Mouse (Mus musculus) limb, embryonic 15.5 days (tissue): Measurements from ENCODE around the gene Myh2. TPM values are rescaled to one million over a fixed set of nuclear protein-coding genes. Genes with fewer than 3 reads are reported as not detected.

Experiments
- ATAC-seq: fragments of 200-750 bp; cut with Nextera tagmentation; 2 replicates; pipeline ENCODE4 v1.8.0; 2017; ENCODE audit warnings: low read depth, moderate TSS enrichment; ENCODE audit not compliant: insufficient number of reproducible peaks, low FRiP score, low TSS enrichment
- H3K27ac ChIP-seq: fragments of 300-500 bp; sonication (generic); 2 replicates; pipeline ENCODE4 v1.5.1; 2015; ENCODE audit warnings: moderate library complexity, mild to moderate bottlenecking, inconsistent platforms
- H3K27me3 ChIP-seq: fragments of 300-500 bp; sonication (generic); 2 replicates; pipeline ENCODE4 v1.6.1; 2015; ENCODE audit warnings: inconsistent platforms
- H3K36me3 ChIP-seq: fragments of 300-500 bp; sonication (generic); 2 replicates; pipeline ENCODE4 v1.6.1; 2015; ENCODE audit warnings: inconsistent platforms
- H3K4me1 ChIP-seq: fragments of 300-500 bp; sonication (generic); 2 replicates; pipeline ENCODE4 v1.6.1; 2015; ENCODE audit warnings: inconsistent platforms
- H3K4me2 ChIP-seq: fragments of 300-500 bp; sonication (generic); 2 replicates; pipeline ENCODE4 v1.6.1; 2015; ENCODE audit warnings: mild to moderate bottlenecking, inconsistent platforms
- H3K4me3 ChIP-seq: fragments of 300-500 bp; sonication (generic); 2 replicates; pipeline ENCODE4 v1.5.1; 2015; ENCODE audit warnings: mild to moderate bottlenecking, inconsistent platforms
- H3K9ac ChIP-seq: fragments of 300-500 bp; sonication (generic); 2 replicates; pipeline ENCODE4 v1.6.1; 2015; ENCODE audit warnings: inconsistent platforms
- H3K9me3 ChIP-seq: fragments of 300-500 bp; sonication (generic); 2 replicates; pipeline ENCODE4 v1.6.1; 2016; ENCODE audit warnings: inconsistent platforms
- WGBS: fragments of 180-500 bp; shearing (Covaris S2); methylation state at CpG from one replicate; pipeline ENCODE4 v1.1.7; 2015; 5-methylcytosine and 5-hydroxymethylcytosine counted together
- polyA plus RNA-seq: library from polyadenylated mRNA; unstranded; fragments of >200 nt; fragmentation: Nextera tagmentation; extraction: Ambion mirVana; gene quantifications from 2 replicates; pipeline ENCODE4 v1.2.1, GENCODE M21; 2015

Myh2 gene
- polyA plus RNA-seq, 1 experiment from 2014 or later: 0.27 TPM

DNA sequence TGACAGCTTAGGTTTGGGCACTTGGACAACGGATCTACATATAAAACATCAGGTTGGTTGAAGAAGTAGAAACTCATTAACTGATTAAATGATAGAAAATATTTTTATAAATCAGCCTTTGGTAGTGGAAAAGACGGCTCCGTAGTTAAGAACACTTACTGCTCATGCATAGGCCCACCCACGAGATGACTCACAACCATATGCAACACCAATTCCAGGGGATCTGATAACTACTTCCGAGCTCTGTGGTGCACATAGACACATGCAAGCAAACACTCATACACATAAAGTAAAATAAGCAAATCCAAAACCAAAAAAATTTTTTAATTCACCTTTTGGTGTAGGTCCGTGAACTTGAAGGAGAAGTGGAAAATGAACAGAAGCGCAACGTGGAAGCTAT lies 51.0 kb downstream of the Myh2 start:
- H3K4me3 ChIP-seq: no peak overlapping the region
- no peak for ATAC-seq
- 91% methylated on average over 8 of the region's 8 CpGs for WGBS

DNA sequence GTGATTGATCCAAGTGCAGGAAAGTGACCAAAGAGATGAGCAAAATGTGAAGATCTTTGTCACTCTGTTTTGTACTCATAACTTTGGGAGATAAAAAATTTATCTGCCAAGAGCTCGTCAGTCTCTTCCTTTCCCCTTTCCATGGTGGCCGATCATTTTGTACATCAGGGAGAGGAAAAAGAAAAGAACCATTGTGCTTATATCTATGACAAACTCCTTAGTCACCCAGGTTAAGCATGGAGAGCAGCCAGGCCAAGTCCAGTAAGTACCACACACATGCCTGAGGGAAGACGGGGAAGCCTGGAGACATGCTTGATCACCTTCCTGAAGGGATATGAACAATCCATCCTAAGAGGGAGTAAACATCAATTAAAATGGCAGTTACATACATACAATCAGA lies 53.6 kb downstream of the Myh2 start:
- H3K36me3 ChIP-seq: no peaks in the 10 kb centered on the region
- H3K9ac ChIP-seq: no peak overlapping the region
- H3K9me3 ChIP-seq: no peaks in the 10 kb centered on the region
- H3K27ac ChIP-seq: no peak overlapping the region
- no peak overlapping the region for H3K4me2 ChIP-seq
- no peaks in the 10 kb centered on the region for H3K27me3 ChIP-seq
- no peak for ATAC-seq
- 77% methylated on average over 3 of the region's 3 CpGs for whole genome bisulfite sequencing
- no peak overlapping the region for H3K4me3 ChIP-seq
- no peaks in the 10 kb centered on the region for H3K4me1 ChIP-seq

More for the DNA sequence above, 51.0 kb downstream of the Myh2 start:
- no peaks in the 10 kb centered on the region for H3K9me3 ChIP-seq
- H3K36me3 ChIP-seq: no peaks in the 10 kb centered on the region
- no peak overlapping the region for H3K4me2 ChIP-seq
- H3K27me3 ChIP-seq: no peaks in the 10 kb centered on the region
- no peaks in the 10 kb centered on the region for H3K4me1 ChIP-seq
- H3K9ac ChIP-seq: no peak overlapping the region
- H3K27ac ChIP-seq: no peak overlapping the region

DNA sequence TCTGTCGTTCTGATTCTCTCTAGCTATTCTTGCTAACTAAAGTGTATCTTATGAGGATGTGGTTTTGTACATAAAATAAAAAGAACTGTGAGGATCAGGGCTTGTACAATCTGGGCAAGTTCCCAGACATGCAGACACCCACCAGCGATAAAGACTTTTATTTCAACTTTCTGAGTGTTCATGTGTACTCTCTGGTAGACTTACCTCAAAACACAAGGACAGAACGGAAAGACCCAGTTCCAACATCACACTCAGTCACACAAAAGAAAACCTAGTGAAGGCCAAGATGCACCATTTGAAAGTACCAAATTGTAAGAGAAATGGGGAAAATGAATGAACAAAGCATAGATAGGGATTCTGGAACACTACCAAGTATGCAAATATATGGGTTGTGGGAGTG lies 57.9 kb downstream of the Myh2 start:
- H3K36me3 ChIP-seq: no peaks in the 10 kb centered on the region
- no peaks in the 10 kb centered on the region for H3K9me3 ChIP-seq
- H3K9ac ChIP-seq: no peak overlapping the region
- WGBS: 73% methylated on average over 3 of the region's 3 CpGs
- ATAC-seq: no peak
- H3K4me3 ChIP-seq: no peak overlapping the region
- H3K4me2 ChIP-seq: no peak overlapping the region
- H3K4me1 ChIP-seq: no peaks in the 10 kb centered on the region
- no peaks in the 10 kb centered on the region for H3K27me3 ChIP-seq
- H3K27ac ChIP-seq: no peak overlapping the region

DNA sequence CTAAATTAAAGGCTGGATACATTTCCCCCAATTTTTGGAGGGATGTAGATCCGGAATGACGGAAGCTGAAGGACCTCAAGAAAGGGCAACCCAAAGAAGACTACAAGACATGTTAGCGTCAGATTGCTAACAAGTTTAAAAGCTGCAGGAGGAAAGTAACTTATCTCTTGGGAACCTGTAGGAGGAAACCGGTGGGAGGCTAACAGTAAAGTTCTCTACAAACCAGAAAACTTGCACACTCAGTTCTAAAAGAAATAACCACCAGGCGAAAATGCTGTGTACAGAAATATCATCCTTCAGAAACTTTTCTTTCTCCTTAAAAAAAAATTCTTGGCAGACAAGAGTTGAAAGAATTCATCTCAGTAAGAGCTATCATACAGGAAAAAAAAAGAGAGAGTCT lies 58.3 kb downstream of the Myh2 start:
- no peak overlapping the region for H3K4me2 ChIP-seq
- 80% methylated on average over 5 of the region's 5 CpGs for WGBS
- no peaks in the 10 kb centered on the region for H3K4me1 ChIP-seq
- no peaks in the 10 kb centered on the region for H3K9me3 ChIP-seq
- no peak overlapping the region for H3K27ac ChIP-seq
- ATAC-seq: no peak
- H3K9ac ChIP-seq: no peak overlapping the region
- H3K27me3 ChIP-seq: no peaks in the 10 kb centered on the region
- no peaks in the 10 kb centered on the region for H3K36me3 ChIP-seq
- no peak overlapping the region for H3K4me3 ChIP-seq

DNA sequence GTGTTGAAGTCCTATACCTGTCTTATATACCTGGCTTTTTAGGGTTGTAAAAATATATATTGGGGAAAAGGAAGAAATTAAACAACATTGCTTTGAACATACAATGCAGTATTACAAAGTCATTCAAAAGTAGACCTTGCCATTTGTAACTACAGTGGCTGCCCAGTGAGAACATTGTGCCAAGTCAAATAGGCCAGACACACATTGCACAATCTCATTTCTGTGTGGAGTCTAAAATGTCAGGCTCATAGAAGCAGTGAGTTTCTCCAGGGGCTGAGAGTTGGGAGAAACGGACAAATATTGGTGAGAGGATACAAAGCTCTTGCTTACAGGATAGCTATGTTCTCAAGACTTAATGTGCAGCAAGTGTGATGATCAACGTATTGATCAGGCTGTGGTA lies 59.1 kb downstream of the Myh2 start:
- Histone ChIP-seq H3K9ac (no peak overlapping the region), H3K27me3 (no peaks in the 10 kb centered on the region), H3K9me3 (no peaks in the 10 kb centered on the region), H3K27ac (no peak overlapping the region), H3K4me3 (no peak overlapping the region), H3K4me1 (no peaks in the 10 kb centered on the region), H3K4me2 (no peak overlapping the region), H3K36me3 (no peaks in the 10 kb centered on the region)
- ATAC-seq: no peak
- 82% methylated on average over 2 of the region's 2 CpGs for WGBS

DNA sequence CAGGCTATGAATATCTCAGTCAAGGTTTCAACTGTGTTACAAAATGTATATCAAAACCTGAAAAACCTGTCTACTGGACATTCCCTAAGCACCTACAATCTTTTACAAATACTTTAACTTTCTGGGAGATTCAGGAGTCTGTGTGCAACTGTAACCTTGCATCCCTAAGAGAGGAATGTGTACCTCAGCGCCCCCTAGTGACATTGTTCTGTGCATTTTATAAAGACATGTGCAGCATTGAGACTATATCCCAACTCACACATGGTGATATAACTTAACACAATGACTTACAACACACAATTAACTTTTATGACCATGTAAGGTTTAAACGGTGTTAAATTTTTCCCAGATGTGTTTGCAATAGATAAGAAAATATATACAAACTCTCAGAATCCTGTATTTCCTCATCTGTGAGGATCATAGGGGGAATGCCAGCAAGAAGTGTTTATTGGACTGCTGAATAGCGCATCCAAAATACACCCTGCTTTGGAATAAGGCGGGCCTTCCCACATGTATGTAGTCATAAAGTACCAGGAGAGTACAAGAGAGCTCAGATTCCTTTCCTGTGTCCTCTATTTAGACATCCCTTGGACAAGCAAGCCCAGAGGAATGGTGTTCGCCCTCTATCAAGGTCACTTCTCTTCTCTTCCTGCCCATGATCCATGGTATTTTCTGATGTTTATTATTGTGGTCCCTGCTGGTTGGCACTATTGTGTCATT lies 65.0 kb downstream of the Myh2 start:
- H3K9me3 ChIP-seq: no peaks in the 10 kb centered on the region
- no peak overlapping the region for H3K4me3 ChIP-seq
- no peaks in the 10 kb centered on the region for H3K4me1 ChIP-seq
- 52% methylated on average over 5 of the region's 5 CpGs for WGBS
- H3K27ac ChIP-seq: no peak overlapping the region
- no peaks in the 10 kb centered on the region for H3K36me3 ChIP-seq
- no peak for ATAC-seq
- no peak overlapping the region for H3K9ac ChIP-seq
- H3K4me2 ChIP-seq: no peak overlapping the region
- H3K27me3 ChIP-seq: no peaks in the 10 kb centered on the region

DNA sequence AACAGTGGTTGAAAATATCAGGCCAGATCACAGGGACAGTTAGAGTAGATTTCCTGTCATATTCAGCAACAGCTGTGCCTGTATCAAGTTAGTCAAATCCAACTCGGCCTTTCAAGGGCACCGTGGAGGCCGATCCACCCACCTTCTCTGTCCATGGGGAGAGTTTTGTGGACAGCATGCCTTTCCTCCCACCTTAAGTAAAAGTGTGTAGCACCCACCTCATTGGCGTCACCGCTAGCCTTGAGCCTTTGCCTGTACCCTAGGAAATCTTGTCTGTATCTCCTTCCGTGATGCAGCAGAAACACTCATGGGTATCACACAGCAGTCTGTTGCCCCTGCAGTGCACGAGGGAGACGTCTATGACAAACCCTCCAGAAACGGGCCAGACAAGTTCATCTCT lies 66.0 kb downstream of the Myh2 start:
- Histone ChIP-seq H3K27ac (no peak overlapping the region), H3K36me3 (no peaks in the 10 kb centered on the region), H3K4me3 (no peak overlapping the region), H3K9ac (no peak overlapping the region), H3K4me2 (no peak overlapping the region), H3K4me1 (no peaks in the 10 kb centered on the region), H3K27me3 (no peaks in the 10 kb centered on the region), H3K9me3 (no peaks in the 10 kb centered on the region)
- ATAC-seq: no peak
- 79% methylated on average over 9 of the region's 9 CpGs for WGBS

DNA sequence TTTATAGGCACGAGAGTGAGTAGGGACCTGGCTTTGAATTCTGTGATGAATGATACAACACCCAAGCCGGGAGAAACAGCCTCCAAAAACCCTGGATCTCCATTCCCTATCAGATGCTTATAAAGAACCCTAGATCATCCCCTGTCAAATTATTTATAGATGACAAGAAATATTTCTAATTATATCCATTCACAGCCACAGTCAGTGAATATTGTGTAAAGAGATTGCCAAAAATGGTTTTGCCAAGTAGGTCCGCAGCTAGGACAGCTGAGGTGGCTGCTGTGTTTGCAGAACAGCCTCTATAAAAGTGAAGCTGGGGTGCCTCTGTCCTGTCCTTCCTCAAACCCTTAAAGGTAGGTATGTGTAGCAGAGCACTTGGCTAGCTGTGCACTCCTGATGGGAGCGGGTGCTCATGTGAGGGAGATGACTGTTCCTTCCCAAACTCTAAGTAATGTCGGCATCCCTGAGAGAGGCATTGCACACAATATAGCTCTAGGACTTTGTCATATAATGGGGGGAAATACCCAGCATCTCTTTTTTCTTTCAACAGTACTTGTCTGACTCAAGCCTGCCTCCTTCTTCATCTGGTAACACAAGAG lies 66.8 kb downstream of the Myh2 start, which contains the start of gene Myh4:
Gene Myh4, plus strand, starts transcription at position 549 of the 599 bp plus-strand sequence.
- Histone ChIP-seq H3K9me3 (no peaks in the 10 kb centered on the region), H3K4me2 (no peak within 1 kb of the TSS), H3K4me1 (no peaks in the 10 kb centered on the region), H3K9ac (no peak within 1 kb of the TSS), H3K4me3 (no peak within 1 kb of the TSS), H3K27ac (no peak within 1 kb of the TSS), H3K36me3 (no peaks in the 10 kb centered on the region), H3K27me3 (no peaks in the 10 kb centered on the region)
- 68% methylated on average over 5 of the region's 5 CpGs for WGBS
- ATAC-seq: no peak

DNA sequence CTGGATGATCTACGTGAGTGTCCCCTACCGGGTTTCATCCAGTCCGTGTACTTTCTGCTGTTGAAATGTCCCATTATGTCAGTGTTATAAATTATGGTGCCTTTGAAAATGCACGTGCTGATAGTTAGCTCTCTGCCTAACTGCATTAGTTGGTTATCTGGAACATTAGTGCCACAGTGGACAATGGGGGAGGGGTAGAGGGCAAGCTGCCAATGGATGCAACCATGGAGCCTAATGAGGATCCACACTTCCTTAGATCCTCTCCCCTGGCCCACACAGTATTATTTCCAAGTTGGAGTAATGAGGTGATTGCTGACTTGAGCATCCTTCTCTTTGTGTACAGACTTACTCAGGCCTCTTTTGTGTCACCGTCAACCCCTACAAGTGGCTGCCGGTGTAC lies 70.2 kb downstream of the Myh2 start:
- H3K27me3 ChIP-seq: no peaks in the 10 kb centered on the region

More for the DNA sequence above, 70.2 kb downstream of the Myh2 start:
- WGBS: 82% methylated on average over 6 of the region's 6 CpGs
- ATAC-seq: no peak
- no peak overlapping the region for H3K27ac ChIP-seq
- no peaks in the 10 kb centered on the region for H3K9me3 ChIP-seq
- no peaks in the 10 kb centered on the region for H3K4me1 ChIP-seq
- H3K4me3 ChIP-seq: no peak overlapping the region
- no peaks in the 10 kb centered on the region for H3K36me3 ChIP-seq
- no peak overlapping the region for H3K4me2 ChIP-seq
- no peak overlapping the region for H3K9ac ChIP-seq

Other genes with a start within 250 kb of the Myh2 start
- gene Tmem238l, start 214.4 kb upstream of the Myh2 start, polyA plus RNA-seq: 0.29 TPM in 1 of 2 replicates, not detected in the other
- 1.1 and 2.3 TPM in 2 replicates for gene Tmem220, start 145.9 kb upstream of the Myh2 start, polyA plus RNA-seq
- gene Adprm, start 118.4 kb upstream of the Myh2 start, polyA plus RNA-seq: 30.3 and 33.8 TPM in 2 replicates
- 16.4 and 16.8 TPM in 2 replicates for gene Sco1, start 118.4 kb upstream of the Myh2 start, polyA plus RNA-seq
- gene Myh3, start 92.7 kb upstream of the Myh2 start, polyA plus RNA-seq: 127 and 317 TPM in 2 replicates
- gene Myh1, start 29.0 kb downstream of the Myh2 start, polyA plus RNA-seq: 1.0 and 1.2 TPM in 2 replicates
- gene Myh4, start 67.0 kb downstream of the Myh2 start, polyA plus RNA-seq: 0.10 and 0.12 TPM in 2 replicates
- 55.9 and 160 TPM in 2 replicates for gene Myh8, start 106.1 kb downstream of the Myh2 start, polyA plus RNA-seq
- gene Myh13, start 150.6 kb downstream of the Myh2 start, polyA plus RNA-seq: 0.10 and 0.27 TPM in 2 replicates